Mouse (Mus musculus): ENCODE measurements around the gene Gmfb. TPM values are rescaled to one million over a fixed set of nuclear protein-coding genes. Genes with fewer than 3 reads are reported as not detected.

The Gmfb gene
- polyA plus RNA-seq, 1 experiment from 2014 or later: 71.2 TPM

DNA sequence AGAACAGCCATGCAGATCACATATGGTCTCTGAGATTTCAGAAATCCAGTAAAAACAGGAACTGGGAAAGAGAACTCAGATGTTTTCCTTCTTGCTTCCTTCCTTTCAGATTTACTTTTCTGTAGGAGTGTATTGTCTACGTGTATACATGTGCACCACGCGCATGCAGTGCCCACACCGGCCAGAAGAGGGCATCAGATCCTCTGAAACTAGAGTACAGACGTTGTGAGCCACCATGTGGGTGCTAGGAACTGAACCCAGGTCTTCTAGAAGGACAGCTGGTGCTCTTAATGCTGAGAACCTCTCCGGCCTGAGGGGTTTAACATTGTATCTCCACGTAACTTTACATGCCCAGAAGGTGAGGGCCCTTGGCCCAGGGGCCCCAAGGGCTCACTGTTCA is 42.8 kb downstream of the Gmfb start:
- H3K4me1 ChIP-seq (replicated peaks; ENCODE audit: control insufficient read depth, insufficient read depth, low read length): no peaks in the 10 kb centered on the region
- no peak overlapping the region for H3K27ac ChIP-seq (ENCODE audit: low read depth, low read length)
- no peaks in the 10 kb centered on the region for H3K27me3 ChIP-seq (replicated peaks; ENCODE audit: control insufficient read depth, insufficient read depth, low read length)
- no peak for DNase-seq (ENCODE audit: low spot score)
- H3K4me3 ChIP-seq (ENCODE audit: low read depth, low read length): no peak overlapping the region
- H3K36me3 ChIP-seq (ENCODE audit: control insufficient read depth, insufficient read depth, low read length): peaks cover 46% of the 10 kb centered on the region
- H3K9ac ChIP-seq (ENCODE audit: low read depth, low read length): no peak overlapping the region
- no peak overlapping the region for H3K4me2 ChIP-seq
- H3K9me3 ChIP-seq (ENCODE audit: control insufficient read depth, low read length): peaks cover 3% of the 10 kb centered on the region; the same call in 1 of the 2 replicates
- 91% methylated on average over 7 of the region's 7 CpGs for WGBS
- no peak for ATAC-seq (replicated peaks; ENCODE audit: low FRiP score)

DNA sequence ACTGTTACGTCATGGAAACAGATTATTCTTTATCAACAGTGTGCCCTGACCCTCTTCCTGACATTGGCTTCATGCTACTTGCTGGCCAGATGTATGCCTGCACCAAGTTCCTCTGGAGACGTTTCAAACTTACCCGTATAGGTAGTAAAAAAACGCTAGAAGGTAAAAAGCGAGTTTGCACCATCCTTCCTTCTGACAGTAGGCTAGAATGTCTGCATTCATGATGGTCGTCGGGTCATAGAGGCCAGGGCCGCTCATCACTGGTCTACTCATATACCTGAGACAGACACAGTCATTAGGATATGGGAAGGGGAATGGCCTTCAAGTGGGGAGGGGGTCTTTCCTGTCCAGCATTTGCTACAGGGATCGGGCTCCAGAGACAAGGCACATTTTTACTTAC is 43.3 kb downstream of the Gmfb start:
- no peak for DNase-seq (ENCODE audit: low spot score)
- H3K27me3 ChIP-seq (replicated peaks; ENCODE audit: control insufficient read depth, insufficient read depth, low read length): no peaks in the 10 kb centered on the region
- H3K4me1 ChIP-seq (replicated peaks; ENCODE audit: control insufficient read depth, insufficient read depth, low read length): no peaks in the 10 kb centered on the region
- no peak overlapping the region for H3K9ac ChIP-seq (ENCODE audit: low read depth, low read length)
- no peak overlapping the region for H3K27ac ChIP-seq (ENCODE audit: low read depth, low read length)
- WGBS: 93% methylated on average over 9 of the region's 9 CpGs
- H3K9me3 ChIP-seq (ENCODE audit: control insufficient read depth, low read length): peaks cover 3% of the 10 kb centered on the region; the same call in 1 of the 2 replicates
- no peak for ATAC-seq (replicated peaks; ENCODE audit: low FRiP score)
- H3K4me3 ChIP-seq (ENCODE audit: low read depth, low read length): no peak overlapping the region
- H3K4me2 ChIP-seq: no peak overlapping the region
- H3K36me3 ChIP-seq (ENCODE audit: control insufficient read depth, insufficient read depth, low read length): peaks cover 44% of the 10 kb centered on the region

DNA sequence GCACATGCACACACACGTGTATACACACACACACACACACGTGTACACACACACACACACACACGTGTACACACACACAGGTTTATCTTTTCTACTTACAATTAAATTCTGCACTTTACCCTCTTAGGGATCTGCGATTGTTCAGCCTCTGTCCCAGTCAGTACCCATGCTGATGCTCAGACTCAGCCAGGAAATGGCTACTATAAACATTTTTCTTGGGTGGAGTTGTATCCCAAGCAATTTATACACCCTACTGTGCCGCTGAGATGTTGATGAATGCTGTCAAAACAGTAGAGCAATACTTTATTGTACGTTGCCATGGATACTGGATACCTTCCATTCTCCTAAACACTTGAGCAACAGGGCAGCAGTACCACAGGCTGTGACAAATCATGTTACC is 52.0 kb downstream of the Gmfb start:
- ATAC-seq (replicated peaks; ENCODE audit: low FRiP score) (no peak), DNase-seq (ENCODE audit: low spot score) (no peak)
- no peaks in the 10 kb centered on the region for H3K27me3 ChIP-seq (replicated peaks; ENCODE audit: control insufficient read depth, insufficient read depth, low read length)
- H3K9me3 ChIP-seq (ENCODE audit: control insufficient read depth, low read length): no peaks in the 10 kb centered on the region
- 85% methylated on average over 6 of the region's 6 CpGs for WGBS
- no peaks in the 10 kb centered on the region for H3K4me1 ChIP-seq (replicated peaks; ENCODE audit: control insufficient read depth, insufficient read depth, low read length)
- H3K9ac ChIP-seq (ENCODE audit: low read depth, low read length): no peak overlapping the region
- no peak overlapping the region for H3K4me2 ChIP-seq
- no peak overlapping the region for H3K27ac ChIP-seq (ENCODE audit: low read depth, low read length)
- peaks cover 19% of the 10 kb centered on the region; the same call in 1 of the 2 replicates for H3K36me3 ChIP-seq (ENCODE audit: control insufficient read depth, insufficient read depth, low read length)
- no peak overlapping the region for H3K4me3 ChIP-seq (ENCODE audit: low read depth, low read length)

DNA sequence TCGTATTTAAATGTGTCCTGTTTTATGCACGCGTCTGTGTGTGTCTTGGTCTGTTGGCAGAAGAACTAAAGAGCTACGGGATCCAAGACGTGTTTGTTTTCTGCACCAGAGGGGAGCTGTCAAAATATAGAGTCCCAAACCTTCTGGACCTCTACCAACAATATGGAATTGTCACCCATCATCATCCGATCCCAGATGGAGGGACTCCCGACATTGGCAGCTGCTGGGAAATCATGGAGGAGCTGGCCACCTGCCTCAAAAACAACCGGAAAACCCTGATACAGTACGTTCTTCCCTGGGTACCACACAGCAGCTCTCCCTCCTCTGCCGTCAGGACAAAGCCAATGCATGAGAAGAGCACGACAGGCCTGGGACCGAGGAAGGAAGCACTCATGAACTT is 54.9 kb downstream of the Gmfb start:
- WGBS: 86% methylated on average over 12 of the region's 12 CpGs
- no peak for DNase-seq (ENCODE audit: low spot score)
- ATAC-seq (replicated peaks; ENCODE audit: low FRiP score): no peak

DNA sequence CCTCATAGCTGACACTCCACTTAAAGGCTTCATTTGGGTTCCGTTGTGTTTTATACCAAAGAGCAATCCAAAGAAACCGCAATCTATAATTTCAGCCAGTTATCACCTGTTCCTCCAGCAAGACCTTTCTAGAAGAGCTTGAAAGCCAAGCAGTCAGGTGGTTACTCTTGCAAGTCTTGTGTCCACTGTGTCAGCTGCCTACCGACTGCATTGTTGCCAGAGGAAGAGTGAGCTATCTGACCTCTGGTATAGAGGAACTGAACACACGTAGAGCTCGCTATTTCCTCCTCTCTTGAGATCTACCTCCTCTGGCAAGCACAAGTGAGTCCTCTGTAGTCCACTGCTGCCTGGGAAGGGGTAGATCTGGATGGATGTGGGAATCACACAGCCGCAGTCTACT is 60.9 kb downstream of the Gmfb start:
- 39% methylated on average over 6 of the region's 6 CpGs for WGBS
- H3K4me1 ChIP-seq (replicated peaks; ENCODE audit: control insufficient read depth, insufficient read depth, low read length): peaks cover 4% of the 10 kb centered on the region; the same call in 1 of the 2 replicates
- no peaks in the 10 kb centered on the region for H3K9me3 ChIP-seq (ENCODE audit: control insufficient read depth, low read length)
- H3K9ac ChIP-seq (ENCODE audit: low read depth, low read length): peak overlapping the region; percentile 79
- DNase-seq (ENCODE audit: low spot score) (no peak), ATAC-seq (replicated peaks; ENCODE audit: low FRiP score) (no peak)
- no peak overlapping the region for H3K27ac ChIP-seq (ENCODE audit: low read depth, low read length)
- H3K36me3 ChIP-seq (ENCODE audit: control insufficient read depth, insufficient read depth, low read length): peaks cover 6% of the 10 kb centered on the region; the same call in 1 of the 2 replicates
- H3K4me3 ChIP-seq (ENCODE audit: low read depth, low read length): peak overlapping the region; percentile 79
- H3K4me2 ChIP-seq: peak overlapping the region; percentile 82
- H3K27me3 ChIP-seq (replicated peaks; ENCODE audit: control insufficient read depth, insufficient read depth, low read length): no peaks in the 10 kb centered on the region

More for the DNA sequence above, 54.9 kb downstream of the Gmfb start:
- no peaks in the 10 kb centered on the region for H3K4me1 ChIP-seq (replicated peaks; ENCODE audit: control insufficient read depth, insufficient read depth, low read length)
- no peak overlapping the region for H3K4me3 ChIP-seq (ENCODE audit: low read depth, low read length)
- no peak overlapping the region for H3K9ac ChIP-seq (ENCODE audit: low read depth, low read length)
- H3K36me3 ChIP-seq (ENCODE audit: control insufficient read depth, insufficient read depth, low read length): peaks cover 24% of the 10 kb centered on the region; the same call in 1 of the 2 replicates
- no peak overlapping the region for H3K4me2 ChIP-seq
- no peaks in the 10 kb centered on the region for H3K27me3 ChIP-seq (replicated peaks; ENCODE audit: control insufficient read depth, insufficient read depth, low read length)
- H3K27ac ChIP-seq (ENCODE audit: low read depth, low read length): no peak overlapping the region
- no peaks in the 10 kb centered on the region for H3K9me3 ChIP-seq (ENCODE audit: control insufficient read depth, low read length)

DNA sequence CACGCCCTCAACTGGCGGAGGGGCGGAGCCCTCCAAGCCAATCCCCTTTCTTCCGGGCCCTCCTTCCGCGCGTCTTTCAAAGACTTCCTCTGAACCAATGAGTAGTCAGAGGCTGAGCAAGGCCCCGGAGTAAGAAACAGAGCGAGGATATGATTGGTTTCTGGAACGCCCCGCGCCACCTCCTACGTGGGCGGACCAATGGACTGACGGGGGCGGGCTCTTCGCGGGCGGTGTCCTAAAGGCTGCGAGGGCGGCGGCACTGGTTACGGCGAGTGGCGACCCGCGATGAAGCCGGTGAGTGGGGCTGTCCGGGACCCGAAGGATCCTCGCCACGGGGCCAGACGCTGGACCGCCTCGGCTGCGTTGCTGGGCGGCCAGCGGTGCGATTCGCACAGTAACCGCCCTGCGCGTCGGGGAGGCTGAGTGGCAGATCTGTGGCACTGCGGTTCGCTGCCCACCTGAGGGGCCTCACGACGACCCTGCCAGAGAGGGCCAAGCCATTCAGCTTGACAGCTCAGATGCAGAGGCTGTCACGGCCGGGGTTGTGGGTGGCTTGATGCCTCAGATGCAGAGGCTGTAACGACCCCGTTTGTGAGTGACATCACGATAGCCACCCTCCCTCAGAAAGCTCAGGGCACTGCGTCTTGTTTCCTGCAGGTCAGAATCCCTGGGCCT is 61.5 kb downstream of the Gmfb start, which contains the start of gene Cdkn3:
Gene Cdkn3, plus strand, starts transcription at position 187 of the 675 bp plus-strand sequence.
- no peak within 1 kb of the TSS for H3K27ac ChIP-seq (ENCODE audit: low read depth, low read length)
- DNase-seq (ENCODE audit: low spot score): peak; percentile 81
- under 1% methylated on average over 54 of the region's 54 CpGs for WGBS
- H3K27me3 ChIP-seq (replicated peaks; ENCODE audit: control insufficient read depth, insufficient read depth, low read length): no peaks in the 10 kb centered on the region
- peak within 1 kb of the TSS; percentile 79 for H3K4me3 ChIP-seq (ENCODE audit: low read depth, low read length)
- peak within 1 kb of the TSS; percentile 82 for H3K4me2 ChIP-seq
- H3K9me3 ChIP-seq (ENCODE audit: control insufficient read depth, low read length): no peaks in the 10 kb centered on the region
- ATAC-seq (replicated peaks; ENCODE audit: low FRiP score): peak; percentile 99
- H3K36me3 ChIP-seq (ENCODE audit: control insufficient read depth, insufficient read depth, low read length): peaks cover 6% of the 10 kb centered on the region; the same call in 1 of the 2 replicates
- H3K4me1 ChIP-seq (replicated peaks; ENCODE audit: control insufficient read depth, insufficient read depth, low read length): peaks cover 4% of the 10 kb centered on the region; the same call in 1 of the 2 replicates
- peak within 1 kb of the TSS; percentile 79 for H3K9ac ChIP-seq (ENCODE audit: low read depth, low read length)

- Histone ChIP-seq H3K4me2 (peak overlapping the region; percentile 82), H3K9ac (ENCODE audit: low read depth, low read length) (0 out of 2 replicates have a peak overlapping the region, but pooled peaks have one; percentile 16), H3K36me3 (ENCODE audit: control insufficient read depth, insufficient read depth, low read length) (peaks cover 4% of the 10 kb centered on the region; the same call in 1 of the 2 replicates), H3K9me3 (ENCODE audit: control insufficient read depth, low read length) (no peaks in the 10 kb centered on the region), H3K4me1 (replicated peaks; ENCODE audit: control insufficient read depth, insufficient read depth, low read length) (peaks cover 4% of the 10 kb centered on the region; the same call in 1 of the 2 replicates), H3K27ac (ENCODE audit: low read depth, low read length) (no peak overlapping the region), H3K27me3 (replicated peaks; ENCODE audit: control insufficient read depth, insufficient read depth, low read length) (no peaks in the 10 kb centered on the region), H3K4me3 (ENCODE audit: low read depth, low read length) (peak overlapping the region; percentile 79)
- no peak for DNase-seq (ENCODE audit: low spot score)
- no peak for ATAC-seq (replicated peaks; ENCODE audit: low FRiP score)
- whole genome bisulfite sequencing: 2% methylated on average over 7 of the region's 7 CpGs
These were observed 62.1 kb downstream of the Gmfb start for GRCm38 (mm10) chr14:46759970-46760354.
